Mouse (Mus musculus): ENCODE data around the gene Tle3. TPM values are rescaled to one million over a fixed set of nuclear protein-coding genes. Genes with fewer than 3 reads are reported as not detected.

The Tle3 gene
- total RNA-seq, 2 experiments from 2014 or later: 16.8 to 16.9 TPM

GRCm38 (mm10) chr9:61349697-61350096 is 22.5 kb upstream of the Tle3 start:
- DNase-seq: peak; percentile 51 to 55
- intact Hi-C loops (cut with DNase I): loop anchor here (5.0 kb wide), 3 partner anchors 72 to 317 kb away; no protein-coding TSS in a partner anchor

GRCm38 (mm10) chr9:61351164-61351563 is 21.0 kb upstream of the Tle3 start:
- intact Hi-C loops (cut with DNase I): loop anchor here (5.0 kb wide), 2 partner anchors 74 to 134 kb away; no protein-coding TSS in a partner anchor
- DNase-seq: peak; percentile 63 to 72

- DNase-seq: no peak
These were observed 13.2 kb upstream of the Tle3 start for GRCm38 (mm10) chr9:61358933-61359332.

GRCm38 (mm10) chr9:61359741-61360140 is 12.4 kb upstream of the Tle3 start:
- DNase-seq: no peak
- intact Hi-C loops (cut with DNase I): loop anchor here (10.0 kb wide), 1 partner anchor 1055 kb away; no protein-coding TSS in a partner anchor

More at GRCm38 (mm10) chr9:61358933-61359332, 13.2 kb upstream of the Tle3 start:
- intact Hi-C loops (cut with DNase I): no loop called here

- intact Hi-C loops (cut with DNase I): loop anchor here (10.0 kb wide), 1 partner anchor 1055 kb away; no protein-coding TSS in a partner anchor
- DNase-seq: no peak
These were observed 12.0 kb upstream of the Tle3 start for GRCm38 (mm10) chr9:61360163-61360562.

GRCm38 (mm10) chr9:61360727-61361631 is 11.2 kb upstream of the Tle3 start:
- intact Hi-C loops (cut with DNase I): loop anchor here (10.0 kb wide), 1 partner anchor 1056 kb away; no protein-coding TSS in a partner anchor

GRCm38 (mm10) chr9:61363194-61363593 is 9.0 kb upstream of the Tle3 start:
- intact Hi-C loops (cut with DNase I): loop anchor here (10.0 kb wide), 1 partner anchor 1058 kb away; no protein-coding TSS in a partner anchor

More at GRCm38 (mm10) chr9:61360727-61361631, 11.2 kb upstream of the Tle3 start:
- DNase-seq: peak in 1 of 2 experiments; percentile 54

GRCm38 (mm10) chr9:61366108-61366507 is 6.1 kb upstream of the Tle3 start:
- no peak for DNase-seq
- intact Hi-C loops (cut with DNase I): loop anchor here (10.0 kb wide), 1 partner anchor 1061 kb away; no protein-coding TSS in a partner anchor

More at GRCm38 (mm10) chr9:61363194-61363593, 9.0 kb upstream of the Tle3 start:
- DNase-seq: no peak

- intact Hi-C loops (cut with DNase I): loop anchor here (10.0 kb wide), 1 partner anchor 1062 kb away; no protein-coding TSS in a partner anchor
- DNase-seq: no peak
These were observed 5.0 kb upstream of the Tle3 start for GRCm38 (mm10) chr9:61367156-61367555.

GRCm38 (mm10) chr9:61367857-61368566 is 4.2 kb upstream of the Tle3 start:
- DNase-seq: no peak
- intact Hi-C loops (cut with DNase I): loop anchor here (10.0 kb wide), 1 partner anchor 1063 kb away; no protein-coding TSS in a partner anchor

- DNase-seq: peak; percentile 65 to 72
- intact Hi-C loops (cut with DNase I): loop anchor here (10.0 kb wide), 1 partner anchor 1064 kb away; no protein-coding TSS in a partner anchor
These were observed 3.5 kb upstream of the Tle3 start for GRCm38 (mm10) chr9:61368567-61369240.

GRCm38 (mm10) chr9:61369316-61370273 is 2.6 kb upstream of the Tle3 start:
- intact Hi-C loops (cut with DNase I): loop anchor here (5.0 to 10.0 kb wide), 3 partner anchors 183 to 1065 kb away; no protein-coding TSS in a partner anchor

GRCm38 (mm10) chr9:61370454-61370888 is 1.7 kb upstream of the Tle3 start:
- intact Hi-C loops (cut with DNase I): loop anchor here (5.0 kb wide), 2 partner anchors 182 to 338 kb away; no protein-coding TSS in a partner anchor
- DNase-seq: peak; percentile 97 to 98

More at GRCm38 (mm10) chr9:61369316-61370273, 2.6 kb upstream of the Tle3 start:
- DNase-seq: peak; percentile 40 to 54

- DNase-seq: peak; percentile 70 to 84
- intact Hi-C loops (cut with DNase I): loop anchor here (5.0 kb wide), 2 partner anchors 181 to 339 kb away; no protein-coding TSS in a partner anchor
These were observed 1.0 kb upstream of the Tle3 start for GRCm38 (mm10) chr9:61370889-61371754.

- intact Hi-C loops (cut with DNase I): loop anchor here (2.0 to 5.0 kb wide), 4 partner anchors 158 to 340 kb away; no protein-coding TSS in a partner anchor
- DNase-seq: no peak
These were observed 377 bp downstream of the Tle3 start for GRCm38 (mm10) chr9:61372510-61372975.

GRCm38 (mm10) chr9:61372976-61373633 is 939 bp downstream of the Tle3 start:
- intact Hi-C loops (cut with DNase I): loop anchor here (2.0 to 5.0 kb wide), 4 partner anchors 158 to 341 kb away; no protein-coding TSS in a partner anchor

GRCm38 (mm10) chr9:61373634-61373941 is 1.4 kb downstream of the Tle3 start:
- intact Hi-C loops (cut with DNase I): loop anchor here (2.0 to 5.0 kb wide), 4 partner anchors 159 to 341 kb away; no protein-coding TSS in a partner anchor
- peak; percentile 40 to 66 for DNase-seq

More at GRCm38 (mm10) chr9:61372976-61373633, 939 bp downstream of the Tle3 start:
- peak; percentile 48 to 70 for DNase-seq

Data from heart, postnatal 36 days (tissue).